Mouse (Mus musculus) embryonic facial prominence, embryonic 11.5 days (tissue): Measurements from ENCODE around the gene Rsph3b. TPM values are rescaled to one million over a fixed set of nuclear protein-coding genes. Genes with fewer than 3 reads are reported as not detected.

ENCODE experiments used
- ATAC-seq: fragments of 200-750 bp; cut with Nextera tagmentation; replicated peaks from 2 replicates; pipeline ENCODE4 v1.8.0; 2017; ENCODE audit warnings: low read depth; ENCODE audit not compliant: insufficient number of reproducible peaks, low FRiP score, low TSS enrichment
- DNase-seq: peaks from one replicate; pipeline ENCODE4 v3.0.0-alpha.2; 2015; ENCODE audit warnings: low spot score
- H3K27ac ChIP-seq: fragments of 300-500 bp; sonication (generic); replicated peaks from 2 replicates; pipeline ENCODE4 v1.5.1; 2014; ENCODE audit warnings: mild to moderate bottlenecking, low read depth, low read length, control low read depth
- H3K27me3 ChIP-seq: fragments of 300-500 bp; sonication (generic); 2 replicates; pipeline ENCODE4 v1.6.1; 2014; ENCODE audit warnings: mild to moderate bottlenecking, low read length, moderate library complexity, mixed read lengths; ENCODE audit not compliant: control insufficient read depth, insufficient read depth
- H3K36me3 ChIP-seq: fragments of 300-500 bp; sonication (generic); replicated peaks from 2 replicates; pipeline ENCODE4 v1.6.1; 2014; ENCODE audit warnings: low read depth, mild to moderate bottlenecking, low read length, moderate library complexity, mixed read lengths; ENCODE audit not compliant: control insufficient read depth, insufficient read depth
- H3K4me1 ChIP-seq: fragments of 300-500 bp; sonication (generic); 2 replicates; pipeline ENCODE4 v1.6.1; 2014; ENCODE audit warnings: low read length, mixed read lengths; ENCODE audit not compliant: control insufficient read depth, insufficient read depth
- H3K4me2 ChIP-seq: fragments of 300-500 bp; sonication (generic); 2 replicates; pipeline ENCODE4 v1.6.1; 2014; ENCODE audit warnings: low read depth, mild to moderate bottlenecking, control low read depth, low read length, moderate library complexity
- H3K4me3 ChIP-seq: fragments of 300-500 bp; sonication (generic); 2 replicates; pipeline ENCODE4 v1.5.1; 2014; ENCODE audit warnings: low read depth, low read length, control low read depth
- H3K9ac ChIP-seq: fragments of 300-500 bp; sonication (generic); replicated peaks from 2 replicates; pipeline ENCODE4 v1.6.1; 2014; ENCODE audit warnings: mild to moderate bottlenecking, control low read depth, low read length
- H3K9me3 ChIP-seq: fragments of 300-500 bp; sonication (generic); replicated peaks from 2 replicates; pipeline ENCODE4 v1.6.1; 2016; ENCODE audit warnings: mild to moderate bottlenecking, low read length, inconsistent platforms, mixed read lengths; ENCODE audit not compliant: control insufficient read depth
- WGBS: fragments of 180-500 bp; shearing (Covaris S2); extraction: QIAGEN DNeasy Blood & Tissue Kit; methylation state at CpG from one replicate; pipeline ENCODE4 v1.1.7; 2014; 5-methylcytosine and 5-hydroxymethylcytosine counted together
- polyA plus RNA-seq: library from polyadenylated mRNA; unstranded; fragments of >200 nt; fragmentation: Nextera tagmentation; extraction: Ambion mirVana; gene quantifications from 2 replicates; pipeline ENCODE4 v1.2.1, GENCODE M21; 2014

Rsph3b gene
- polyA plus RNA-seq, 1 experiment from 2014 or later = 36.7 TPM

DNA sequence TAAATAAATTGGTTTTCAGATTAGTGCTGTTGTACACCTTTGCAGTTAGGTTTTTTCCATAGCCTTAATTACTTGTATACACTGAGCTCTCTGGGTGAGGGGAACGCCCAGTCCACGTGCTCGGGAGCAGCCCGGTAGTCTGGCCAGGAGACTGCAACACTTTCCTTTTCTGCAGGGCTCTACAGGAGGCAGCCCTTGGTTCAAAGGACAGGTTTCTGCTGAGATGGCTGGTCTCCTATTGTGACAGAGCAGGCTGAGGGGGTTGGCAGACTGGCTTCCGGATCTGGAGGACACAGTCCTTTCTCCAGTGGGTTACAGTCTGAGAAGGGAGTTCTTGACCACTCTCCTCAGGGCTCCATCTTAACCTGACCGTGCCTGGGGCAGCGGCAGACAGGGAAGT, 80.7 kb downstream of the Rsph3b start:
- no peak overlapping the region for H3K4me2 ChIP-seq
- H3K4me3 ChIP-seq = no peak overlapping the region
- H3K27ac ChIP-seq = no peak overlapping the region

DNA sequence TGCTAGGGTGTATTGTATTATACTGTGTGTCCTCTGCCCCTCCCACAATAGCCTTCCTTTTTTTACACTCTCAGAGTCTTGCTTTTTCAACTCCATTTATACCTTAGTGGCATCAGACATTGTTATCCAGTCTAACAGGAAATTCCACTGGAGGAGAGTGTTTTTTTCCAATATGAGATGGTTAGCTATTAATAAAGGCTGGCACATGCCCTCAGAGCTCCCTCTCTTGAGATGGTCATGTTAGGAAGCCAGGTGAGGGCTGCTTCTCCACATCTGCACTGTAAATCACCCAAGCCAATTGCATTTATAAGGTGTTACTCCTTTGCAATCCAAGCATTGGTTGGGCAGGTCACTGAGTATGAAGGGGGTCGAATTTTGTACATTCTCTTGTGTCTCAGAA, 81.9 kb downstream of the Rsph3b start:
- Histone ChIP-seq H3K9ac (no peak overlapping the region), H3K27me3 (no peaks in the 10 kb centered on the region), H3K4me1 (no peaks in the 10 kb centered on the region), H3K9me3 (no peaks in the 10 kb centered on the region), H3K36me3 (no peaks in the 10 kb centered on the region), H3K4me2 (no peak overlapping the region), H3K27ac (no peak overlapping the region), H3K4me3 (no peak overlapping the region)
- DNase-seq (no peak), ATAC-seq (no peak)
- WGBS = 81% methylated on average over 1 of the region's 1 CpGs

More for the DNA sequence above, 80.7 kb downstream of the Rsph3b start:
- Histone ChIP-seq H3K9ac (no peak overlapping the region), H3K9me3 (no peaks in the 10 kb centered on the region), H3K36me3 (no peaks in the 10 kb centered on the region), H3K27me3 (no peaks in the 10 kb centered on the region), H3K4me1 (no peaks in the 10 kb centered on the region)
- no peak for ATAC-seq
- 18% methylated on average over 7 of the region's 7 CpGs for WGBS
- DNase-seq = no peak

DNA sequence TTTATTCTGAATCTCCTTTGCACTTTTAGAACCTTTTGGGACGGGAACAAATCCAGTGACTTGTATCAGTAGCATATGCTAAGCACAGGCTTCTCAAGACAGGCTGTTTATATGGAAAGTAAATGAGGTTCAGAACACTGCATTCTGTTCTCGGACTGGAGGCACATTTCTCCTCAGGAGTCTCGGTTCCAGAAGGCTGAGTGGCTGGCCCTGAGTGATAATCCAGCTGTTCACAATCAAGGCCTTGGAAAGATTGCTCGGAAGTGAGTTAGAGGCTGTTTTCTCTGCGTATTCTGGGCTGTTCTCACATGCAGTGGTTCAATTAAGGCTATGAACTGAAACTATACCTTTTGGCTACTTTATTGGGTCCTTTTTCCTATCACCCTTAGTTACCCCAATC, 82.9 kb downstream of the Rsph3b start:
- Histone ChIP-seq H3K4me2 (no peak overlapping the region), H3K4me1 (no peaks in the 10 kb centered on the region), H3K27me3 (peaks cover 2% of the 10 kb centered on the region; the same call in 1 of the 2 replicates), H3K36me3 (no peaks in the 10 kb centered on the region), H3K4me3 (no peak overlapping the region), H3K27ac (no peak overlapping the region), H3K9ac (no peak overlapping the region), H3K9me3 (no peaks in the 10 kb centered on the region)
- DNase-seq (no peak), ATAC-seq (no peak)
- 58% methylated on average over 5 of the region's 5 CpGs for WGBS

DNA sequence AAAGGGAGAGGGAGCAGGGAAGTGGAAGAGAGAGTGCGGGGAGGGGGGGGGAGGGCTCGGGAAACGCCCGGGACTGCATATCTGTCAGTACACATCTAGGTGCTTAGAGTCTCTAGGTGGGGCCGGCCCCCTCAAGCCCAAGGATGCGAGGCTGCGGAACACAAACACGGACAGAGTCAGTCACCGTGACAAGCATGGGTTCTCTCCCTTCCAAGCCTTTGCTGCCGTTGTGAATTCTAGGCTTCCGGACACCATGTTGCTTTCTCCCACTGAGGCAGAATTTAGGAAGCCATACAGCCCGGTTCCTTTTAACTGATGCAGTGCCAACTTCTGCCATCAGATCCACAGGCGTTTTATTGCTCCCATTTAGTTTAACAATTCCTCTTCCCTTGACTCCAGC, 83.6 kb downstream of the Rsph3b start:
- ATAC-seq (no peak), DNase-seq (no peak)
- H3K4me3 ChIP-seq = no peak overlapping the region
- 17% methylated on average over 13 of the region's 13 CpGs for whole genome bisulfite sequencing
- H3K9me3 ChIP-seq = no peaks in the 10 kb centered on the region
- H3K27ac ChIP-seq = no peak overlapping the region
- no peaks in the 10 kb centered on the region for H3K36me3 ChIP-seq
- no peaks in the 10 kb centered on the region for H3K4me1 ChIP-seq
- H3K9ac ChIP-seq = no peak overlapping the region
- peaks cover 2% of the 10 kb centered on the region; the same call in 1 of the 2 replicates for H3K27me3 ChIP-seq
- no peak overlapping the region for H3K4me2 ChIP-seq

DNA sequence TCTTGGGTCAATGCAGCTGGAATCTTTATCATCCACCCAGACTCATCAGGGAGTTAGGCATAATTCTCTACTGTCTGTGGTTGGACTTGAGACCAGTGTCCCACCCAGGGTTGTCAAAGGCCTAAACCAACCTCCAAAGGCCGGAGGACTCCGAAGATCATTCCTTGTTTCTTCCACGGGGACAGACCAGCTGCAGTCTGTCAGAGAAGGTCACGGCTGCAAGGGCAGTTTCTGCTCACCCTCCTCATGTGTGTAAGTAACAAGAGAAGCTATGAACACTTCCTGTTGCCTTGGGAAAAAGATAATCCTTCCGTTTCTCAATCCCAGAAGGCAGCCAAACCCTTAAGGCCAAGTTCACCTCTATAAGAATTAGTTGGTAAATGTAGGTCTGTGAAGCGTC, 85.0 kb downstream of the Rsph3b start:
- Histone ChIP-seq H3K27ac (no peak overlapping the region), H3K9me3 (no peaks in the 10 kb centered on the region), H3K36me3 (no peaks in the 10 kb centered on the region), H3K4me2 (no peak overlapping the region), H3K4me1 (no peaks in the 10 kb centered on the region), H3K4me3 (no peak overlapping the region), H3K27me3 (peaks cover 2% of the 10 kb centered on the region; the same call in 1 of the 2 replicates), H3K9ac (no peak overlapping the region)
- WGBS = 68% methylated on average over 6 of the region's 6 CpGs
- ATAC-seq (no peak), DNase-seq (no peak)

DNA sequence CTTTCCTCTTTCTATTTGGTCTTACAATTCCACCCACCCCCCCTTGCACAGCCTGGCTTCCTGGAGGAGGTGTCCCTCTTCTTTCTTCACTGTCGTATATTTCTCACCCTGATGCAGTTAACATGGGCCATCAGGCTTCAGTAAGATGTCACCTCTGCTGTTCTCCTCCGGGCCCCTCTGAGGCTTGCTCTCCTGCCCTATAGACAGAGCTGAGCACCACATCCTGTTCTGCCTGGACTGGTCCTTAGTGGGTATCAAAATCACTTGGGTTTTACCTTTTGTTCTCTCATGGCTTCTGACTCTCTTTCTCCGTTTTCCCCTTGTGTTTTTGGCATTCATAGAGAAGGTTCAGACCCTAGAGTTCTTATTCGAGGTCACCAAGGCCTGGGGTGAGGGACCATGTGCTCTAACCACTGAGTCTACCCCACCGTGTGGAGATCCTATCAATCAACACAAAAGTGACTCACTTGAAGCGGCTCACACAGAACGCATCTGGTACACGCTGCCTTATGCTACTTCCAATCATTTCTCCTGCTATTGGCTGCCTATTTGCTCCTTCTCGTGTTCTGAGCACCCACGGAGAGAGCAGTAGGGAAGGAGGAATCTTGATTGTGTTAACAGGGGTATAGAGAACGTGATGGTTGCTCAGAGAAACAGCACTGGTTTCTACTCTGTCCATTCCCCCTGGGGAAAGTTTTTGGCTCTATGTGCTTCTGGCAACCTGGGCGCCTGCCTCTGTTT, 86.3 kb downstream of the Rsph3b start:
- no peaks in the 10 kb centered on the region for H3K4me1 ChIP-seq
- no peaks in the 10 kb centered on the region for H3K9me3 ChIP-seq
- H3K4me3 ChIP-seq = no peak overlapping the region
- H3K27me3 ChIP-seq = peaks cover 2% of the 10 kb centered on the region; the same call in 1 of the 2 replicates
- WGBS = 49% methylated on average over 12 of the region's 12 CpGs
- DNase-seq = no peak
- no peak overlapping the region; the same call in 1 of the 2 replicates for H3K4me2 ChIP-seq
- H3K27ac ChIP-seq = no peak overlapping the region
- H3K36me3 ChIP-seq = no peaks in the 10 kb centered on the region
- H3K9ac ChIP-seq = peak overlapping the region; percentile 53
- no peak for ATAC-seq

DNA sequence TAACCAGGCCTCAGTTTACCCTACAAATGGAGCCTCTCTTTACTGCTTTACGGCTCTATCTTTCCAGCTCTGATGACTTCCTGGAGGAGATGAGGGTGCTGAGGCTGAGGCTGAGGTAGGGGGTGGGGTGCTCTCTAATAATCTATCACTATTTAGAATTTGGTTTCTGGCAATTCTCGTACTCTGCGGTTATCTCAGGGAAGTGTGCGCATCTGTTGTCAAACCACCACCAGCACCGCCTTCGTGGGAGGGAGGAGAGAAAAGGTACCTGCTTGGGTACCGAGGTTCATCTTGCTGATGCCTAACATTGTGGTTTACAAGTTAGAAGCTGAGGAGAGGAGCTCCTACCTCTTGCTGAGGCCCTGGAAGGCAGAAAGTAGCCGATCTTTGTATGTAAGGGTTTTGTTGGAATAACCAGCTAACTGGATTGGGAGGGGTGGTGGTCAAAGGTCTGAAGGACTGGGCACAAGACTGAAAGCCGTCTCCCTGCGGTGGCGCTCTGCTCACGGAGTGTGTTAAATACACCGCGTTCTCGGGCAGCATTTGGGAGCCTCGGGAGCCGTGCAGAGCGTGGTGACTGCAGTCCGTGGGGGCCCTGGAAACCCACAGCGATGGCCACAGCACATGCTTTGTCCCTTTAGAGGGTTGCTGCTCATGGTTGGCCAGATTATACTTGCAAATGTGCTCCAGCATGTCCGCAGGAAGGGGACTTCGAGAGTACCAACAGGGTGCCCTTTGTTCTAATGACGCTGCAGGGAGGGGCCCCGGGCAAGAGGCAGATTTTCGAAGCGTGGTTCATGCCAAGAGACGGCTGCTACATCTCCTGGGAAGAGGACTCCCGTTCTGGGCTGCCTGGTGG, 87.1 kb downstream of the Rsph3b start:
- Histone ChIP-seq H3K27me3 (peaks cover 2% of the 10 kb centered on the region; the same call in 1 of the 2 replicates), H3K4me3 (peak overlapping the region; percentile 19), H3K9me3 (no peaks in the 10 kb centered on the region), H3K36me3 (no peaks in the 10 kb centered on the region), H3K27ac (peak overlapping the region; percentile 4; the same call in 1 of the 2 replicates), H3K9ac (peak overlapping the region; percentile 53), H3K4me1 (no peaks in the 10 kb centered on the region), H3K4me2 (peak overlapping the region; percentile 59)
- WGBS = 4% methylated on average over 28 of the region's 28 CpGs
- DNase-seq = peak; percentile 53
- peak; percentile 78 for ATAC-seq

DNA sequence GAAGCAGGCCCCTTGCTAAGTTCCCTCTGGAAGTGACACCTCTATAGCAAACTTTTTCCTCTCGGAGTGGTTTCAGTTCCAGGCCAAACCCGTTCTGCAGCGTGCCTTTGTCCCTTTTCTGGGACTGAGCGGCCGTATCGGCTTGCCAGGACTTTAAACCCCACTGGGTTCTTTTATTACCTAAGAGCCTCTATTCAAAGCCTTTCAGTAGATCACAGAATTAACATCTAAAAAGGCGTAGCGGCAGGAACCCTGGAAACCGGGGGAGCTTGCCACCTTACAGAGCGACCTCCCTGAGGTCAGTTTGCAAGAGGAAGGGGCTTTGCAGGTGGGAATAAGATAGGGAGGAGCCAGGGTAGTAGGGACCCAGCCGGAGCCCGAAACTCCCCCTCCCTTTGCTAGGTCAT, 88.0 kb downstream of the Rsph3b start:
- WGBS = 6% methylated on average over 12 of the region's 12 CpGs
- no peak overlapping the region for H3K4me3 ChIP-seq
- H3K27me3 ChIP-seq = peaks cover 2% of the 10 kb centered on the region; the same call in 1 of the 2 replicates
- ATAC-seq = no peak
- DNase-seq = peak; percentile 57
- no peak overlapping the region for H3K9ac ChIP-seq
- no peak overlapping the region for H3K27ac ChIP-seq
- H3K9me3 ChIP-seq = no peaks in the 10 kb centered on the region
- H3K4me1 ChIP-seq = no peaks in the 10 kb centered on the region
- no peaks in the 10 kb centered on the region for H3K36me3 ChIP-seq
- H3K4me2 ChIP-seq = no peak overlapping the region
